Mouse (Mus musculus) urinary bladder, postnatal 14 days (tissue): Measurements from ENCODE around the gene Zfp763.
"Not testable (repeated sequence)": the region's sequence is repeated elsewhere in the genome, so short reads cannot be mapped to it uniquely, and the experiment has no call there.

Experiments used
- DNase-seq: peaks from one replicate; pipeline ENCODE4 v3.0.0; 2021; ENCODE audit warnings: low spot score

Zfp763 gene

GRCm38 (mm10) chr17:33032900-33033891 lies at the start of gene Zfp763:
Gene Zfp763, minus strand, starts transcription at chr17:33033402.
- peak; percentile 75 for DNase-seq

- DNase-seq, result no peak
Observed at GRCm38 (mm10) chr17:33067958-33068357, 34.8 kb upstream of the Zfp763 start, which contains the start of gene 4921501E09Rik. Gene 4921501E09Rik, minus strand, starts transcription at chr17:33068058.

- no peak for DNase-seq
Observed at GRCm38 (mm10) chr17:33063001-33063400, 29.8 kb upstream of the Zfp763 start.

GRCm38 (mm10) chr17:33058791-33059190 lies 25.6 kb upstream of the Zfp763 start:
- no peak for DNase-seq

- no peak for DNase-seq
Observed at GRCm38 (mm10) chr17:33032376-33032775, 826 bp downstream of the Zfp763 start.

- DNase-seq, result not testable (repeated sequence)
Observed at GRCm38 (mm10) chr17:33020434-33020833, 12.8 kb downstream of the Zfp763 start.

GRCm38 (mm10) chr17:33008337-33008736 lies 24.9 kb downstream of the Zfp763 start:
- no peak for DNase-seq

GRCm38 (mm10) chr17:32998492-32998891 lies 34.7 kb downstream of the Zfp763 start:
- DNase-seq, result no peak

GRCm38 (mm10) chr17:32992699-32993474 lies 40.3 kb downstream of the Zfp763 start, which contains the start of gene Zfp952:
Gene Zfp952, plus strand, starts transcription at chr17:32993129.
- peak; percentile 85 for DNase-seq

GRCm38 (mm10) chr17:32991965-32992698 lies 41.1 kb downstream of the Zfp763 start:
- no peak for DNase-seq

GRCm38 (mm10) chr17:32986301-32986700 lies 46.9 kb downstream of the Zfp763 start:
- DNase-seq, result no peak

GRCm38 (mm10) chr17:32981361-32981760 lies 51.8 kb downstream of the Zfp763 start:
- no peak for DNase-seq
